Mouse (Mus musculus): ENCODE measurements at regions not wholly inside any gene's neighbourhood (a gene's known extent, or its start where the extent isn't known, plus 50 kb on each side); places are given as distances from the start of the nearest gene placed in this dataset.

GRCm38 (mm10) chr10:9569277-9569676 is 105.7 kb downstream of the Samd5 start:
- DNase-seq = no peak

- no peak for DNase-seq
Observed at GRCm38 (mm10) chr10:9557517-9558065, 117.4 kb downstream of the Samd5 start.

DNA sequence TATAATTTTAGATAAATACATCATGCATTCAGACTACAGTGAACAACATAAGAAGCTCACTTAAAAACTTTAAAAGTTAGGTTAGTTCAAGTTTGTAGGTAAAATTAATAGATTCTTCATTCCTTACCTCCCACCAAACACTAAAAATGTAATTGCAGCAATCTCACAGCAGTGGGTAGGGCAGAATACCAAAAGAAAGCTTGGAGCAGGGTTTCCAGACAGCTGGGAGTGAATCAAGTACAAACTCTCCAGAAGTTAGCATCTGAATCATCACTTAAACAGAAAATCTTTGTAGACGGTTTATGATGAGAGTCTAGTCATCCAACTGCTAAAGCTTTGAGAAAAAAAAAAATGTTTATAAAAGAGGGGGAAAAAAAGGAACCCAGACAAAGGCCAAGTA is 117.9 kb downstream of the Samd5 start:
- DNase-seq = no peak

DNA sequence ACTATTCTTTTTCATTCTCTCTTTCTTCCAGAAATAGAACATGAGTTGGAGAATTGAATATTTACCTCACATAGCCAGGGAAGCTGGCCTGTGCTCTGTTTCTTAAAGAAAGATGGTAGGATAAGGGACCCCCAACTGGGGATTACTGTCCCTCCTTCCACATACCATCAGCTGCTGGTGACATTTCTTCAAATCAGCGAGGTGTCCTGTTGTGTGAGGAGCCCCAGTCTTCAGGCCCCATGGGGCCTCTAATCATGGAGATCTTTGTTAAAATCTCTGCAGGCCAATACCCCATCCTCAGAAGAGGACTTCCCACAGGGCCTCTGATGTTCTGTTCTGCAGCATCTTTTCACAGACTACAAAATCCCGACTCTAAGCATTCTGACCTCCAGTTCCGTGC is 121.1 kb downstream of the Samd5 start:
- no peak for DNase-seq

DNA sequence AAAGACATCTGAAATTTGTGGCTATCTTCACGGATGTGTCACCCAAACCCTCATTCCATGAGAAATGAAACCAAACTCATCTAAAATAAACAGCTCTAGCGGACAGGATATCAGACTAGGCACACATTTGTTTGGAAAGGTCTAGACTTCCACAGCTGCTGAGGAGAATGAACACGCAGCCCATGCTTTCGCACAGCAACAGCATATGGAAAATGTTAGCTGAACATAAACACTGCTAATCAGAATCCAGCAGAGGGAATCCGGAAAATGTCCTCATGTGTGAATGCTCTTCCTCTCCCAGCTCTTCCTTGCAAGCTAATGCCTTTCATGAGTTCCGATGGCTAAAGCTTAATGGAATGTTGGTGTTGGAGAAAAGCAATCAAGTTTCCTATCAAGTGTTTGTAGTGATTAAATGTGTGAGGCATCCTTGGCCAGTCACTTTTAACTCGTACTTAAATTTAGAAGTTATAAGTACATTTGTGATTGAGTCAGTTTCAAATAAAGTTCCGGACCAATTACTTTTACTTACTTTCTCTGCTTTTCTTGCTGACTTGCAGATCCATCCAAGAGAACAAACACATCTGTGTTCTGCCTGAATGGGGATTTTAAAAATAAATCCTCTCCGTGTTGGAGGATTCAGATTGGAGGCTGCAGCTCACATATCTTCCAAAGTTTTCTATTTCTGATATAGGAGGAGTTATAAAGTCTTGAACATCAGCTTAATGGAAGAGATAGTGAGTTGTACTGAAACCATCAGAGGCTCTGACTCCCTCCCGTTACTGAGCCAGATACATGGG is 124.9 kb downstream of the Samd5 start:
- DNase-seq = no peak

- no peak for DNase-seq
Observed at GRCm38 (mm10) chr10:9545807-9546206, 129.2 kb downstream of the Samd5 start.

- no peak for DNase-seq
Observed at GRCm38 (mm10) chr10:9544041-9544786, 130.8 kb downstream of the Samd5 start.

DNA sequence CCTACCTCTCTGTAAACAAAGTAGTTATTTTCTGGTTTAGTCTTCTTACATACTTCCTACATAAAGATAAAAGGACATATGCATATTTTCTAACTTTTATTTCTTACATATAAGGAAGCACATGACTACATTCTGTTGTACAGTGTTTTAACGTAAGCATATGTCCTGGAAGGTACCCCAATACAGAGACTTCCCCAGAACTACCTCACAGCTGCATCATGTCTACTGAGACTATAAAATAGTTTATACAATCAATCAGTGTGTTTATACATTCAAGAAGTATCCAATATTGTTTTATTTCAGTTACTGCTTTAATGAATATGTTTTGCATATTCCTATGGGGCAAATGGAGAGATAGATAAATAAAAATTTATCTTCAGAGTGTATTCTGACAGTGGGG is 133.4 kb downstream of the Samd5 start:
- no peak for DNase-seq

GRCm38 (mm10) chr10:9537686-9538085 is 137.3 kb downstream of the Samd5 start:
- DNase-seq = no peak

GRCm38 (mm10) chr10:9534552-9534951 is 140.5 kb downstream of the Samd5 start:
- DNase-seq = no peak

GRCm38 (mm10) chr10:9533283-9533682 is 141.7 kb downstream of the Samd5 start:
- no peak for DNase-seq

DNA sequence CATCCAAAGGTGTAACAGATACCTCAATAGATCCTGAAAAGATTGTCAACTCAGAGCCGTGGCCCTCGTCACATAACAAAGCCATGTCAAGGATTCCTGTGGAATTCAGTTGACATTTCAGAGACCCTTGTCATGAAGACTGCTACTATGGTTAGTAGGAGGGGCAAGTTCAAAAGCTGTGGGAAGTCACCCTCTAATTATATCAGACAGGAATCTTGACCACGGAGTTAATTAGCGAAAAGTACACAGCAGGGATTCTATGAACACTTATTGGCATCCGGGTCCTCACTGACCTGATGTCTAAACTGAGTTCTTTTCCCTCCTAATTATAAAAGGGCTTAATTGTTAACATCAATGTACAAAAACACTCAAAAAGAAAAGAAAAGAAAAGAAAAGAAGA is 143.1 kb downstream of the Samd5 start:
- no peak for DNase-seq

DNA sequence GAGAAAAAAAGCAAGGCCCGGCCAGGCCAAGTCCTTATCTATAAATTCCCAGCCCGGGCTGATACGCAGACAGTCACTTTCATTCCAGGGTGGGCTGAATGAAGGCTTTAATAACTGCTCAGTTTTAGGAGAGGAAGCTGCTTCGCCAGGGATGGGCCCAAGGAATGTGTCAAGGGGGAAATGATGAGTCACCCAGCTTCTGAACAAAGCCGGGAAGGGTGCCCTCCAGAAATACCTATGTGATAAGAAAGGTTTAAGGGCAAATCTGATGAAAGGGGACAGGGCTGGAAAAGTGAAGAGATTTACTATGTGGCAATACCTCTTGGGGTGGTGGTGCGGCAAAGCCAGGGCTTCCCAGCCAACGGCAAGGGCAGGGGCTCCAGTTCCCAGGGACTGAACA is 145.6 kb downstream of the Samd5 start:
- DNase-seq = peak; percentile 91

DNA sequence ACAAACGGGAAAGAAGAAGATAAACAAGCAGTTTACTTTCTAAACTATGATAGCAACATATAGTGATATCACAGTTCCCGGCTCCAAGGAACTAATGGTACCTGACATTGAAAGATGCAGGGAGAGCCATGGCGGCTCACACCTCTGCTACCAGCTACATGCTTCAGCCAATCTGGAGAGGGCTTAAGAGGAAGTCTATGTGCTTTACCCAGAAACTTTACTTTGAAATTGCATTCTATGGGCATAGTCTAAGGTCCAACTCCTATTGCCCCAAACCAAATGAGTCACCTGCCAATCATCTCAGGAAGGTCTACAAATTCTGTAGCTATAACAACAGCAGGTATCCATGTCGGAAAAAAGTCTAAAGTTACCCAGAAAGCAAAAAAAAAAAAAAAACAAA is 146.9 kb downstream of the Samd5 start:
- DNase-seq = no peak

GRCm38 (mm10) chr10:9509764-9510390 is 165.1 kb downstream of the Samd5 start:
- no peak for DNase-seq

DNA sequence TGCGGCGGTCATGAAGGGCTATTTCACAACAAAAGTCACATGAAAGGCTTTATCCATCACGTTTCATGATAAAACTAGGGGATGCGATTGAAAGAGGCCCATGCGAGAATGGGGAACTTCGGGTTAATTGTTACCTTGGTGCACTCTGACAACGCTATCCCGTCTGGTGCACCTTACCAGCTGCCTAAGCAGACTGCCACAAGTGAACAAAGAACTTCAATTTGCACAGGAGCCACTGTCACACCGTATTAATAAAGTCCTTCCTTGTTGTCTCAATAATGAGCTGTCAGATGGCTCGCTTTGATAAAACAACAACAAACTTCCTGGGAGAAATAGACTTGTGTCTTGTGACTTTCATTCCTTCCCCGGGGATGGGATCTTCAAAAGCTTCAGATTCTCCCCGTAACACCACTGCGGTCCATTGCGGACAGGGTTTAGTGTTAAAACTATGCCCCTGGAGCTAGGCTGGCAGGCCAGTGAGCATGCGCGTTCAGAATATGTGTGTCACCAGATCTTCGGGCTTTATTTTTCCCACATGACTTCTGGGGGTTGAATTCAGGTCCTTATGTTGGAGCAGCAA is 165.8 kb downstream of the Samd5 start:
- no peak for DNase-seq

- no peak for DNase-seq
Observed at GRCm38 (mm10) chr10:9503569-9504493, 171.2 kb downstream of the Samd5 start.

DNA sequence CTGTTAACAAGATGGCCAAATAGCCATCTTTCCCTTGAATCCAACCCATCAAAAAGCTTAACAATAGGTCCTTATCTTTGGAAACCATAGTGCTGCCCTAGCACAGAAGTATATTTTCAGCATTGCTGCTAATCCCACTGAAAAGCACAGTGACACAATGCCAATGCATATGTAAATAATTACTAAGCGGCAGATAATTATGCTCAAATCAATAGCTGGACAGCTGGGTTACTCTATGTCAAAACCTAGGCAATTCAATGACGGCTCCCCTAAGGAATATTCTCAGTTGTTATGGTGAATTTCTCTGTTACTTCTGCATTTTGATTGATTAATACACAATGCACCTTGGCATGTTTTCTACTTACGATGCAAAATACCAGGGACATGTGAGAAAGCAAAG is 176.5 kb downstream of the Samd5 start:
- no peak for DNase-seq

GRCm38 (mm10) chr10:9497021-9497420 is 178.0 kb downstream of the Samd5 start:
- no peak for DNase-seq

DNA sequence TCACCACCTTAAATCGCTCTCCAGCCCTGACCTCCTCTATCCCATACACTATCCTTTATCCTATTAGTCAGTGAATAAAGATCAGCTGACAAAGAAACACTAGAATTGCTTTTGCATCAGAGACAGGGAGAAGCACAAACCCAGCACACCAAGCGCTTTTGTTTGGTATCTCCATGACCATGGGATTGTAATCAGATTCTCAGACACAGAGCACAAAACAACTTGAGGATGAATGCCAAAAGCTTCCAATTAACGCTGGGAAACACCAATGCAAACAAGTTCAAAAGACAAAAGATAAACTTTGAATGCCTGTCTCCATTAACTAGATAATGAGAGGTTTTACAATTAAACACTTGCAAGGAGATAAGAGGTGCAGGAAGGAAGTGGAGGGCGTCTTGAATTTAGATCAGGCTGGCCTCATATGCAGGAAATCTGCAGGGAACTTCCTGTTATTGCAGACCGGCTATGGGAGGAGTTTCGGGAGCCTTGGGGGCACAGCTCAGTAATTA is 179.8 kb downstream of the Samd5 start:
- DNase-seq = peak; percentile 97

DNA sequence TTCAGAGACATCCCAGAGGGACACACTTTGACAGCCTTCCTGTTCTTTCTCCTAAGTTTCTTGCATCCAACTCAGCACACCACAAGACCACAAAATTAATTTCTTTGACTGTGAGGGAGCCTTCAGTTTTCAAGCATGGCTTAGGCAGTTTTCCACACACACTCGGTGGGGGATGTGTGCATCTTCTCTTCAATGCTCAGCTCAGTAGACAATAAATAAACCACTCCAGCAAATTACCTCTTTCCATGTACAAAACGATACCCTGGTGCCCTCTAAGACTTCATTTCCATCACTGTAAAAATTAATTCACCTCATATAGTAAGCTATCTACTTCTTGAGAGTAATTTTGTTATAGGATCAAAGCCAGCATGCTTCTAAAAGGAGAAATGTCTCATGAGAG is 184.6 kb downstream of the Samd5 start:
- DNase-seq = no peak

GRCm38 (mm10) chr10:9462361-9462760 is 212.6 kb downstream of the Samd5 start:
- DNase-seq = no peak

Measured in heart, adult 11 months (tissue).